Mouse (Mus musculus) kidney, embryonic 15.5 days (tissue): Measurements from ENCODE around the gene Arhgef12. TPM values are rescaled to one million over a fixed set of nuclear protein-coding genes. Genes with fewer than 3 reads are reported as not detected.
"Not testable (repeated sequence)": the region's sequence is repeated elsewhere in the genome, so short reads cannot be mapped to it uniquely, and the experiment has no call there.

ENCODE experiments used
- ATAC-seq: fragments of 200-750 bp; cut with Nextera tagmentation; replicated peaks from 2 replicates; pipeline ENCODE4 v1.8.0; 2017; ENCODE audit warnings: moderate TSS enrichment; ENCODE audit not compliant: low FRiP score
- H3K27ac ChIP-seq: fragments of 300-500 bp; sonication (generic); 2 replicates; pipeline ENCODE4 v1.5.1; 2015; ENCODE audit warnings: mild to moderate bottlenecking, inconsistent platforms
- H3K27me3 ChIP-seq: fragments of 300-500 bp; sonication (generic); 2 replicates; pipeline ENCODE4 v1.6.1; 2015; ENCODE audit warnings: inconsistent platforms
- H3K36me3 ChIP-seq: fragments of 300-500 bp; sonication (generic); 2 replicates; pipeline ENCODE4 v1.6.1; 2015; ENCODE audit warnings: inconsistent platforms
- H3K4me1 ChIP-seq: fragments of 300-500 bp; sonication (generic); 2 replicates; pipeline ENCODE4 v1.6.1; 2015; ENCODE audit warnings: inconsistent platforms
- H3K4me2 ChIP-seq: fragments of 300-500 bp; sonication (generic); 2 replicates; pipeline ENCODE4 v1.6.1; 2015; ENCODE audit warnings: moderate library complexity, mild to moderate bottlenecking, inconsistent platforms
- H3K4me3 ChIP-seq: fragments of 300-500 bp; sonication (generic); replicated peaks from 2 replicates; pipeline ENCODE4 v1.5.1; 2015; ENCODE audit warnings: mild to moderate bottlenecking, inconsistent platforms
- H3K9ac ChIP-seq: fragments of 300-500 bp; sonication (generic); 2 replicates; pipeline ENCODE4 v1.6.1; 2015; ENCODE audit warnings: mild to moderate bottlenecking, inconsistent platforms
- H3K9me3 ChIP-seq: fragments of 300-500 bp; sonication (generic); replicated peaks from 2 replicates; pipeline ENCODE4 v1.6.1; 2016; ENCODE audit warnings: inconsistent platforms
- WGBS: fragments of 180-500 bp; shearing (Covaris S2); methylation state at CpG from one replicate; pipeline ENCODE4 v1.1.7; 2015; ENCODE audit warnings: mixed read lengths; 5-methylcytosine and 5-hydroxymethylcytosine counted together
- polyA plus RNA-seq: library from polyadenylated mRNA; unstranded; fragments of >200 nt; fragmentation: Nextera tagmentation; extraction: Ambion mirVana; gene quantifications from 2 replicates; pipeline ENCODE4 v1.2.1, GENCODE M21; 2015

The Arhgef12 gene
- polyA plus RNA-seq, 1 experiment from 2014 or later = 15.5 TPM

DNA sequence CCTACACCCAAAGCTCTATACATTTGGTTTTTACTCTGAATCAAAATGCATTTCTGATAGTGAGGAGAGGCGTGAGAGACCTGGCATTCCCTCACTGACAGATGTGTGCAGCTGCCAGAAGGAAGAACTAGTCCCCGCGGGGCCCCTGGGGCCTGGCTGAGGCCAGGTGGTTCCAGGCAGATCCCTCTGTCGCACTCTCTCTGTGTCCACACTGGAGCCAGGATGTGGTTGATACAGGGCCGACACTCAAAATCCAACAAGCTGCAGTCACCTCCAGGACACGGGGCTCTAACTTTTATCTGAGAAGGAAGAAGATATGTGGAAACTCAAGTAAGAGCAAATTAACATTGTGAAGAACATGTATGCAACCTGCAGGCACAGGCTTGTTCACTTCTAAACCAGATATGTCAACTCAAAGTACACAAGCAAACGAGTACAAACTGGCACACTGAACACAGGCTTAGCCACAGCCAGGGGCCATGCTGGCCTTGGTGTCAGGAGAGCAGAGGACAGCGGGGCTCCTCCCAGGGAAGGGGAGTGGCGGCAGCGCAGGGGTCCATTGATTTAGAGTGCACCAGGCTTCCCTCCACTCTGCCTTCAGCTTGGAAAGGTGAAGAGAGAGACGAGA lies 138.0 kb downstream of the Arhgef12 start:
- Histone ChIP-seq H3K4me2 (no peak overlapping the region), H3K27ac (no peak overlapping the region), H3K27me3 (no peaks in the 10 kb centered on the region), H3K36me3 (peaks cover 80% of the 10 kb centered on the region), H3K9me3 (no peaks in the 10 kb centered on the region), H3K9ac (no peak overlapping the region), H3K4me1 (no peaks in the 10 kb centered on the region), H3K4me3 (no peak overlapping the region)
- ATAC-seq = no peak
- WGBS = 68% methylated on average over 11 of the region's 11 CpGs

- Histone ChIP-seq H3K36me3 (peaks cover 68% of the 10 kb centered on the region), H3K9ac (no peak overlapping the region), H3K27ac (no peak overlapping the region), H3K9me3 (no peaks in the 10 kb centered on the region), H3K4me1 (no peaks in the 10 kb centered on the region), H3K27me3 (no peaks in the 10 kb centered on the region), H3K4me2 (no peak overlapping the region), H3K4me3 (no peak overlapping the region)
- 84% methylated on average over 9 of the region's 9 CpGs for WGBS
- no peak for ATAC-seq
Measured at GRCm38 (mm10) chr9:42967731-42968130, 139.3 kb downstream of the Arhgef12 start.

- 91% methylated on average over 3 of the region's 3 CpGs for WGBS
Measured at GRCm38 (mm10) chr9:42964809-42965208, 142.2 kb downstream of the Arhgef12 start.

GRCm38 (mm10) chr9:42964366-42964765 lies 142.7 kb downstream of the Arhgef12 start:
- WGBS = 68% methylated on average over 12 of the region's 12 CpGs
- H3K36me3 ChIP-seq = peaks cover 34% of the 10 kb centered on the region
- no peak for ATAC-seq
- H3K27ac ChIP-seq = no peak overlapping the region
- no peak overlapping the region for H3K4me3 ChIP-seq
- no peak overlapping the region for H3K9ac ChIP-seq
- no peaks in the 10 kb centered on the region for H3K9me3 ChIP-seq
- H3K4me2 ChIP-seq = no peak overlapping the region
- H3K4me1 ChIP-seq = no peaks in the 10 kb centered on the region
- no peaks in the 10 kb centered on the region for H3K27me3 ChIP-seq

More at GRCm38 (mm10) chr9:42964809-42965208, 142.2 kb downstream of the Arhgef12 start:
- peaks cover 38% of the 10 kb centered on the region for H3K36me3 ChIP-seq
- H3K4me1 ChIP-seq, H3K27me3 ChIP-seq, ATAC-seq, H3K27ac ChIP-seq, H3K4me2 ChIP-seq, H3K9me3 ChIP-seq, H3K4me3 ChIP-seq, H3K9ac ChIP-seq: not testable (repeated sequence)

DNA sequence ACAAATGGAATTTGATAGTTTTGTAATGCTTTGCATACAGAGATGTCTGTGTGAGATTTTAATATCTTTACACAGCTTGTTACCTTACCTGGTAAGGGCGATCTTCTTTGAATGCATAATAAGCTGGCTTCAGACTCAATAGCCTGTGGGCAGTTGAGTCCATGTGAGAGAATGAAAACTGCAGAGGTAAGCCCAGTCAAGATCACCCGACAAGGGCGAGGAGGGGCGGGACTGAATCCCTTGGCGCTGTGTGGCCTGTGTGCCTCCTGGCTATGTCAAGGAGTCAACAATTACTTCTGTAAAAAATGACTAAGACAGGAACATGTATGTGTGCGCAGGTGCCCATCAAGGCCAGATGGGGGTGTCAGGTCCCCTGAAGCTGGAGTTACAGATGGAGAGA lies 144.5 kb downstream of the Arhgef12 start:
- no peak overlapping the region for H3K27ac ChIP-seq
- ATAC-seq = no peak
- H3K36me3 ChIP-seq = peaks cover 17% of the 10 kb centered on the region
- no peak overlapping the region for H3K4me2 ChIP-seq
- H3K4me3 ChIP-seq = no peak overlapping the region
- no peak overlapping the region for H3K9ac ChIP-seq
- H3K27me3 ChIP-seq = no peaks in the 10 kb centered on the region
- H3K4me1 ChIP-seq = no peaks in the 10 kb centered on the region
- 87% methylated on average over 6 of the region's 6 CpGs for WGBS
- H3K9me3 ChIP-seq = no peaks in the 10 kb centered on the region

DNA sequence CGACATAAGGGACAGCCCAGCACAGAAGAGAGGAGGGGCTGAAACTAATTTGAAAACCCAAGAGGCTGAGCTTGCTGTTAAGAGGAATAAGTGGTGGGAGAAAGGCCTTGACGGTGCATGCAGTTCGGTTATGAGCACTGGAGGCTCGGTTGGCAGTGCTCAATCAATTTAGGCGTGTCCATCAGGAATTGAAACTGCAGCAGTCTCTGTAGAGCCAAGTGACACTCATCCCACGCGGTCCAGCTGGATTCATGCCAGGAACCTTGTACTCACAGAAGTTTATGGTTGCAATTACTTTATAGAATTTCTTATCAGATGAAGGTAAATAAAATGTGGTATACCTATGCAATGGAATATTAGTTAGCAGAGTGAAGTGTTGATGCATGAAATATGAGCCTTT lies 148.6 kb downstream of the Arhgef12 start:
- no peak overlapping the region for H3K4me2 ChIP-seq
- no peak for ATAC-seq
- H3K4me3 ChIP-seq = no peak overlapping the region
- no peaks in the 10 kb centered on the region; the same call in 1 of the 2 replicates for H3K27me3 ChIP-seq
- WGBS = 68% methylated on average over 7 of the region's 7 CpGs
- H3K4me1 ChIP-seq = peaks cover 6% of the 10 kb centered on the region; the same call in 1 of the 2 replicates
- no peak overlapping the region for H3K27ac ChIP-seq
- H3K9me3 ChIP-seq = no peaks in the 10 kb centered on the region
- H3K9ac ChIP-seq = no peak overlapping the region
- no peaks in the 10 kb centered on the region for H3K36me3 ChIP-seq

GRCm38 (mm10) chr9:42948381-42948780 lies 158.7 kb downstream of the Arhgef12 start:
- no peak for ATAC-seq
- peaks cover 6% of the 10 kb centered on the region for H3K4me1 ChIP-seq
- H3K36me3 ChIP-seq = no peaks in the 10 kb centered on the region
- H3K4me2 ChIP-seq = no peak overlapping the region
- H3K27ac ChIP-seq = no peak overlapping the region
- H3K27me3 ChIP-seq = peaks cover 14% of the 10 kb centered on the region
- H3K9ac ChIP-seq = no peak overlapping the region
- 75% methylated on average over 1 of the region's 1 CpGs for WGBS
- H3K9me3 ChIP-seq = no peaks in the 10 kb centered on the region
- no peak overlapping the region for H3K4me3 ChIP-seq

DNA sequence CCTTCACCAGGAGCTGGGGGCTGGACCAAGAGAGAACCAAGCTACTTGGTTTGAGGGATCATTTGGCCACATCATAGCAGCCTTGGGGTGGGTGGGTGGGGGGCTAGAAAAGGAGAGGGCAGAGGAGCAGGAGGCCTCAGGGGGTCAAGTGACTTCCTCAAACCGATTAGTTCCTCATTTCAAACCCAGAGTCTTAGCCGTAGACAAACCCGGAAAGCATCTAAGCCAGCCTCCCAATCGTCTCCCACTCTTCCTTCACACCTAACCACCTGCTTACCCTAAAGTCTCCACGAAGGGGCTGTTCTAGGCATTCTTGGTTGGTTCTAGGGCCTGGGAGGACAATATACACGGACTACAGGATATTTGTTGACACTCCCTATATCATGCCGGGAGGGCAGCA lies 161.9 kb downstream of the Arhgef12 start:
- no peak overlapping the region for H3K27ac ChIP-seq
- peak overlapping the region; percentile 100; the same call in 1 of the 2 replicates for H3K4me2 ChIP-seq
- H3K4me3 ChIP-seq = no peak overlapping the region
- H3K9me3 ChIP-seq = no peaks in the 10 kb centered on the region
- ATAC-seq = no peak
- peaks cover 23% of the 10 kb centered on the region for H3K4me1 ChIP-seq
- no peaks in the 10 kb centered on the region for H3K36me3 ChIP-seq
- WGBS = 65% methylated on average over 7 of the region's 7 CpGs
- H3K27me3 ChIP-seq = peaks cover 19% of the 10 kb centered on the region
- no peak overlapping the region for H3K9ac ChIP-seq

DNA sequence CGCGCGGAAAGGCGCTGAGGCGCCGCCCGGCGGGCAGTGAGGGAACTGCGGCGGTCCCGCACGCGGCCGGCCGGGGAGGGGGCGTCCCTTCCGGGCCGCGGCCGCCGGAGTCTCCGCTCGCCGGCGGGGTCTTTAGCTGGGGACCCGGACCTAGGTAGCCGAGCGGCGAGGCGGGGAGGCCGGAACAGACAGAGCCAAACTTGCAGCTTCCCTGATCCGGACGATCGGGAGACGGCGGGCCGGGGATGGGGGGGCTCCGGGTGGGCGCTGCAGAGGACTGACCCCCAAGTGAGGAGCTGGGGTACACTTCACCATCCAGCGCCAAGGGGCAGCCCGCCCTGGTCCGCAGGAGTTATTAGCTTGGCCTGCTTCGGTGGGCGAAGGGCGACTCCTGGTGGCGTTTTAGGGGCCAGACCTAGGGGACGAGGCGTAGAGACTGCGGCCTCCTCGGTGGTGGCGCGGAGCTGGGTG lies 162.5 kb downstream of the Arhgef12 start:
- H3K27ac ChIP-seq = peak overlapping the region; percentile 67; the same call in 1 of the 2 replicates

GRCm38 (mm10) chr9:42943781-42944535 lies 163.1 kb downstream of the Arhgef12 start, which contains the start of gene Grik4:
Gene Grik4, minus strand, starts transcription at chr9:42944493.
- Histone ChIP-seq H3K9me3 (no peaks in the 10 kb centered on the region), H3K4me3 (peak within 1 kb of the TSS; percentile 83), H3K9ac (peak within 1 kb of the TSS; percentile 89), H3K4me1 (peaks cover 24% of the 10 kb centered on the region), H3K4me2 (peak within 1 kb of the TSS; percentile 100), H3K27me3 (peaks cover 19% of the 10 kb centered on the region), H3K27ac (peak within 1 kb of the TSS; percentile 67), H3K36me3 (no peaks in the 10 kb centered on the region)
- WGBS = 2% methylated on average over 56 of the region's 68 CpGs
- ATAC-seq = peak; percentile 53

More for the DNA sequence above, 162.5 kb downstream of the Arhgef12 start:
- Histone ChIP-seq H3K27me3 (peaks cover 19% of the 10 kb centered on the region), H3K36me3 (no peaks in the 10 kb centered on the region), H3K9ac (peak overlapping the region; percentile 89), H3K4me2 (peak overlapping the region; percentile 100), H3K4me1 (peaks cover 23% of the 10 kb centered on the region), H3K9me3 (no peaks in the 10 kb centered on the region), H3K4me3 (peak overlapping the region; percentile 83)
- peak; percentile 90 for ATAC-seq
- 1% methylated on average over 52 of the region's 52 CpGs for WGBS

- Histone ChIP-seq H3K27ac (peak overlapping the region; percentile 67; the same call in 1 of the 2 replicates), H3K36me3 (no peaks in the 10 kb centered on the region), H3K4me3 (peak overlapping the region; percentile 83), H3K9me3 (no peaks in the 10 kb centered on the region), H3K4me2 (peak overlapping the region; percentile 100), H3K27me3 (peaks cover 19% of the 10 kb centered on the region), H3K4me1 (peaks cover 28% of the 10 kb centered on the region), H3K9ac (peak overlapping the region; percentile 89)
- ATAC-seq = peak; percentile 21
- WGBS = 13% methylated on average over 9 of the region's 9 CpGs
Measured at GRCm38 (mm10) chr9:42943057-42943529, 163.9 kb downstream of the Arhgef12 start.

GRCm38 (mm10) chr9:42942148-42942547 lies 164.9 kb downstream of the Arhgef12 start:
- 55% methylated on average over 4 of the region's 4 CpGs for WGBS
- no peak overlapping the region for H3K27ac ChIP-seq
- no peak overlapping the region for H3K9ac ChIP-seq
- no peaks in the 10 kb centered on the region for H3K9me3 ChIP-seq
- ATAC-seq = no peak
- H3K4me1 ChIP-seq = peaks cover 31% of the 10 kb centered on the region
- no peak overlapping the region for H3K4me3 ChIP-seq
- H3K27me3 ChIP-seq = peaks cover 18% of the 10 kb centered on the region
- no peaks in the 10 kb centered on the region for H3K36me3 ChIP-seq
- H3K4me2 ChIP-seq = peak overlapping the region; percentile 100; the same call in 1 of the 2 replicates
